Mouse (Mus musculus) intestine, embryonic 15.5 days (tissue): ENCODE measurements around the gene Ptpn13. TPM values are rescaled to one million over a fixed set of nuclear protein-coding genes. Genes with fewer than 3 reads are reported as not detected.

Experiments
- ATAC-seq: fragments of 200-750 bp; cut with Nextera tagmentation; 2 replicates; pipeline ENCODE4 v1.8.0; 2017; ENCODE audit warnings: moderate TSS enrichment, moderate library complexity
- H3K27ac ChIP-seq: fragments of 300-500 bp; sonication (generic); 2 replicates; pipeline ENCODE4 v1.5.1; 2015; ENCODE audit warnings: mild to moderate bottlenecking, inconsistent platforms
- H3K27me3 ChIP-seq: fragments of 300-500 bp; sonication (generic); replicated peaks from 2 replicates; pipeline ENCODE4 v1.6.1; 2015; ENCODE audit warnings: inconsistent platforms
- H3K36me3 ChIP-seq: fragments of 300-500 bp; sonication (generic); 2 replicates; pipeline ENCODE4 v1.6.1; 2015; ENCODE audit warnings: inconsistent platforms
- H3K4me1 ChIP-seq: fragments of 300-500 bp; sonication (generic); replicated peaks from 2 replicates; pipeline ENCODE4 v1.6.1; 2015; ENCODE audit warnings: inconsistent platforms
- H3K4me2 ChIP-seq: fragments of 300-500 bp; sonication (generic); replicated peaks from 2 replicates; pipeline ENCODE4 v1.6.1; 2015; ENCODE audit warnings: mild to moderate bottlenecking, inconsistent platforms
- H3K4me3 ChIP-seq: fragments of 300-500 bp; sonication (generic); replicated peaks from 2 replicates; pipeline ENCODE4 v1.5.1; 2015; ENCODE audit warnings: inconsistent platforms
- H3K9ac ChIP-seq: fragments of 300-500 bp; sonication (generic); 2 replicates; pipeline ENCODE4 v1.6.1; 2015; ENCODE audit warnings: inconsistent platforms
- H3K9me3 ChIP-seq: fragments of 300-500 bp; sonication (generic); 2 replicates; pipeline ENCODE4 v1.6.1; 2016; ENCODE audit warnings: inconsistent platforms
- WGBS: fragments of 180-500 bp; shearing (Covaris S2); methylation state at CpG from one replicate; pipeline ENCODE4 v1.1.7; 2015; 5-methylcytosine and 5-hydroxymethylcytosine counted together
- polyA plus RNA-seq: library from polyadenylated mRNA; unstranded; fragments of >200 nt; fragmentation: Nextera tagmentation; extraction: Ambion mirVana; gene quantifications from 2 replicates; pipeline ENCODE4 v1.2.1, GENCODE M21; 2015

The Ptpn13 gene
- 5.5 TPM in 2 replicates for polyA plus RNA-seq

- Histone ChIP-seq H3K4me2 (peak within 1 kb of the TSS; percentile 95), H3K27me3 (no peaks in the 10 kb centered on the region), H3K9me3 (no peaks in the 10 kb centered on the region), H3K4me3 (peak within 1 kb of the TSS; percentile 84), H3K9ac (peak within 1 kb of the TSS; percentile 73), H3K36me3 (no peaks in the 10 kb centered on the region), H3K27ac (peak within 1 kb of the TSS; percentile 73), H3K4me1 (peaks cover 18% of the 10 kb centered on the region)
- ATAC-seq = peak; percentile 97
- under 1% methylated on average over 55 of the region's 55 CpGs for WGBS
Measured at GRCm38 (mm10) chr5:103424678-103425319, at the start of gene Ptpn13. TSS of gene Ptpn13 (plus strand) at chr5:103425192.

- Histone ChIP-seq H3K27ac (no peak overlapping the region), H3K4me2 (no peak overlapping the region), H3K4me1 (no peaks in the 10 kb centered on the region), H3K9me3 (no peaks in the 10 kb centered on the region), H3K27me3 (no peaks in the 10 kb centered on the region), H3K9ac (no peak overlapping the region), H3K36me3 (no peaks in the 10 kb centered on the region), H3K4me3 (no peak overlapping the region)
- no peak for ATAC-seq
- 90% methylated on average over 9 of the region's 9 CpGs for WGBS
Measured at GRCm38 (mm10) chr5:103375226-103375625, 49.8 kb upstream of the Ptpn13 start.

GRCm38 (mm10) chr5:103376354-103377295, 48.4 kb upstream of the Ptpn13 start:
- Histone ChIP-seq H3K36me3 (no peaks in the 10 kb centered on the region), H3K9ac (no peak overlapping the region), H3K4me2 (no peak overlapping the region), H3K4me1 (no peaks in the 10 kb centered on the region), H3K27ac (0 out of 2 replicates have a peak overlapping the region, but pooled peaks have one; percentile 19), H3K27me3 (no peaks in the 10 kb centered on the region), H3K9me3 (no peaks in the 10 kb centered on the region), H3K4me3 (no peak overlapping the region)
- WGBS = 51% methylated on average over 17 of the region's 17 CpGs
- no peak for ATAC-seq

GRCm38 (mm10) chr5:103377493-103378130, 47.4 kb upstream of the Ptpn13 start:
- Histone ChIP-seq H3K4me1 (no peaks in the 10 kb centered on the region), H3K9ac (no peak overlapping the region), H3K36me3 (no peaks in the 10 kb centered on the region), H3K9me3 (no peaks in the 10 kb centered on the region), H3K27me3 (no peaks in the 10 kb centered on the region), H3K27ac (0 out of 2 replicates have a peak overlapping the region, but pooled peaks have one; percentile 19), H3K4me2 (0 out of 2 replicates have a peak overlapping the region, but pooled peaks have one; percentile 17), H3K4me3 (no peak overlapping the region)
- ATAC-seq = no peak
- 49% methylated on average over 12 of the region's 12 CpGs for WGBS

- H3K4me2 ChIP-seq = no peak overlapping the region
- ATAC-seq = no peak
- H3K27ac ChIP-seq = no peak overlapping the region
- H3K27me3 ChIP-seq = no peaks in the 10 kb centered on the region
- H3K4me3 ChIP-seq = no peak overlapping the region
- H3K9ac ChIP-seq = no peak overlapping the region
- no peaks in the 10 kb centered on the region for H3K36me3 ChIP-seq
- no peaks in the 10 kb centered on the region for H3K9me3 ChIP-seq
- H3K4me1 ChIP-seq = no peaks in the 10 kb centered on the region
- WGBS = 65% methylated on average over 11 of the region's 11 CpGs
Measured at GRCm38 (mm10) chr5:103380785-103381527, 44.0 kb upstream of the Ptpn13 start.

DNA sequence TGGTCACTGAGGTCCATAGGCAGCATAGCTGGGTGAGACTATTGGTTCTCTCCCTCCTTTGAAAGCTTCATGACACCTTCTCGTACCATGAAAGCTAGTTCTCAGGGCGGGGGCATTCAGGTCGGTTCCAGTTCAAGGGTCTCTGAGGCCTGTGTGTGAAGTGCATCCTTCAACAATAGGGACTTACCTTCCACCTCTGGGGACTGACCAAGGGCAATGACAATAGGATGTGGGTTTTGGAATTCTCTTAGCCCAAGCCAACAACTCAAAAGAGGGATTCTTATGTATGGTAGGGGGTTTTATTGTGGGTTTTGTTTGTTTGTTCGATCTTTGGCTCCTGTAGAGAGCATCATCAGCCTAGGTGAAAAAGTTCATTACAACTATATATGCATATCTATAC, 42.0 kb upstream of the Ptpn13 start:
- 93% methylated on average over 4 of the region's 4 CpGs for WGBS
- Histone ChIP-seq H3K4me3 (no peak overlapping the region), H3K4me2 (no peak overlapping the region), H3K27me3 (no peaks in the 10 kb centered on the region), H3K9me3 (no peaks in the 10 kb centered on the region), H3K36me3 (no peaks in the 10 kb centered on the region), H3K9ac (no peak overlapping the region), H3K4me1 (peaks cover 8% of the 10 kb centered on the region; the same call in 1 of the 2 replicates), H3K27ac (no peak overlapping the region)
- ATAC-seq = no peak

- H3K4me3 ChIP-seq = no peak overlapping the region
- peaks cover 11% of the 10 kb centered on the region; the same call in 1 of the 2 replicates for H3K4me1 ChIP-seq
- ATAC-seq = no peak
- no peak overlapping the region for H3K27ac ChIP-seq
- H3K9ac ChIP-seq = no peak overlapping the region
- H3K4me2 ChIP-seq = no peak overlapping the region
- 66% methylated on average over 7 of the region's 7 CpGs for whole genome bisulfite sequencing
- no peaks in the 10 kb centered on the region for H3K36me3 ChIP-seq
- H3K27me3 ChIP-seq = no peaks in the 10 kb centered on the region
- H3K9me3 ChIP-seq = no peaks in the 10 kb centered on the region
Measured at GRCm38 (mm10) chr5:103384021-103384420, 41.0 kb upstream of the Ptpn13 start.

GRCm38 (mm10) chr5:103387540-103388026, 37.4 kb upstream of the Ptpn13 start:
- Histone ChIP-seq H3K9ac (no peak overlapping the region), H3K27ac (peak overlapping the region; percentile 45)
- WGBS = 38% methylated on average over 8 of the region's 8 CpGs

DNA sequence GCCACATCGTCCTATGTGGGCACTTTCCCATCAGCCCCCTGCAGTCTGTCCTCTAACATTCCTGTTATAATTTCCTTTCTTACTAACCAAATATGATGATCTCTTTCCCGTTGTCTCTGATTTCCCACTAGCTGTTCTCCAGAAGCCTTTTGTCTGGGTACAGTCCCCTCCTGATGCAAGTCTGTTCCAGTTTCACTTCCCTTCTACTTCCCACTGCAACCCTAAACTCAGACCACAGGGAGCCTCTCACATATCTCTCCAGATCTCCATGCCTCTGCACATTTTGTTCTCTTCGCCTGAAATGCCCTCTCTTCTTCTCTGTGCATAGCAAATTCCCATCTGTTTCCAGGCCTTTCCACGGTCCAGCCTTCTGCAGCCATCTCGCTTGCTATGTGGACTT, 35.6 kb upstream of the Ptpn13 start:
- Histone ChIP-seq H3K9me3 (no peaks in the 10 kb centered on the region), H3K4me3 (no peak overlapping the region), H3K27ac (no peak overlapping the region), H3K36me3 (no peaks in the 10 kb centered on the region), H3K4me2 (no peak overlapping the region), H3K27me3 (no peaks in the 10 kb centered on the region), H3K9ac (no peak overlapping the region), H3K4me1 (peaks cover 11% of the 10 kb centered on the region; the same call in 1 of the 2 replicates)
- ATAC-seq = no peak
- WGBS = 88% methylated on average over 5 of the region's 5 CpGs

More at GRCm38 (mm10) chr5:103387540-103388026, 37.4 kb upstream of the Ptpn13 start:
- Histone ChIP-seq H3K27me3 (no peaks in the 10 kb centered on the region), H3K4me3 (no peak overlapping the region), H3K4me2 (no peak overlapping the region), H3K4me1 (peaks cover 11% of the 10 kb centered on the region; the same call in 1 of the 2 replicates), H3K9me3 (no peaks in the 10 kb centered on the region), H3K36me3 (no peaks in the 10 kb centered on the region)
- peak; percentile 77 for ATAC-seq

- H3K4me1 ChIP-seq = 0 out of 2 replicates have a peak, but pooled peaks cover under 1% of the 10 kb centered on the region
- H3K27me3 ChIP-seq = no peaks in the 10 kb centered on the region
- H3K27ac ChIP-seq = no peak overlapping the region
- 0 out of 2 replicates have a peak, but pooled peaks have one; percentile 20 for ATAC-seq
- H3K4me2 ChIP-seq = no peak overlapping the region
- 25% methylated on average over 4 of the region's 4 CpGs for WGBS
- no peak overlapping the region for H3K9ac ChIP-seq
- no peaks in the 10 kb centered on the region for H3K36me3 ChIP-seq
- H3K9me3 ChIP-seq = no peaks in the 10 kb centered on the region
- H3K4me3 ChIP-seq = no peak overlapping the region
Measured at GRCm38 (mm10) chr5:103393220-103393619, 31.8 kb upstream of the Ptpn13 start.

DNA sequence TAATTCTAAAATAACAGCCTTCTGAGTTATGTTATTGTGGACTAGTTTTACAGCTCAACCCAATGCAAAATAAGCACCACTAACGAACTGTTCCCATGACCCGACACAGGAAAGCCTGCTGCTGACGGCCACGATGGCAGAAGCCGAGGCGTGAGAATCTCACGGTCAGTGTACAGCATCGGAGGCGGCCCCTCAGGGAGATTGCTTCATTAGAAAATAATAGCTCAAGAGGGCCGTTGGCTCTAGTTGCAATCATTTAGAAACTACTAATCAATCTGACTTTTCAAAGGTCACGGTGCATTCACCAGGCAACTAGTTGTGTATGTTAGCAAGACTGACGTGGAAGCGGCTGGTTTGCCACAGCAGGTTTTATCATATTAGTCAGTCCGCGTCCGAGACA, 31.2 kb upstream of the Ptpn13 start:
- 61% methylated on average over 16 of the region's 16 CpGs for WGBS
- Histone ChIP-seq H3K36me3 (no peaks in the 10 kb centered on the region), H3K27ac (no peak overlapping the region)

More for the DNA sequence above, 31.2 kb upstream of the Ptpn13 start:
- no peak overlapping the region for H3K4me2 ChIP-seq
- no peaks in the 10 kb centered on the region for H3K9me3 ChIP-seq
- no peaks in the 10 kb centered on the region for H3K27me3 ChIP-seq
- no peak overlapping the region for H3K9ac ChIP-seq
- no peaks in the 10 kb centered on the region for H3K4me1 ChIP-seq
- ATAC-seq = no peak
- H3K4me3 ChIP-seq = no peak overlapping the region
